27 mouse cellular contexts compared by ENCODE assay signal in genomic region chr6:17295116-17295515, GRCm38 (mm10). TPM values are rescaled to one million over a fixed set of nuclear protein-coding genes. Genes with fewer than 3 reads are reported as not detected.
"Had no signal": no experiment of that assay in that cellular context is flagged by ENCODE, and none has a peak within 500 bp of the region (broad histone marks: within the 10 kb centered on the region; RNA-seq: fewer than 3 reads in every experiment).

No protein-coding gene starts in this region.

- H3K27me3 ChIP-seq: heart, embryonic 13.5 days; heart, embryonic 15.5 days; hindbrain, embryonic 12.5 days; intestine, embryonic 15.5 days; limb, embryonic 12.5 days; liver, embryonic 13.5 days; liver, embryonic 15.5 days had no signal

- H3K4me3 ChIP-seq: gastrocnemius, adult 2 months; heart, adult 2 months; heart, embryonic 13.5 days; heart, embryonic 15.5 days; hindbrain, embryonic 10.5 days; hindbrain, embryonic 12.5 days; intestine, embryonic 15.5 days; layer of hippocampus, adult 2 months; left cerebral cortex, adult 2 months; limb, embryonic 10.5 days; limb, embryonic 12.5 days; liver, embryonic 13.5 days; liver, embryonic 15.5 days had no signal

- H3K4me2 ChIP-seq: heart, embryonic 11.5 days; heart, embryonic 13.5 days; heart, embryonic 15.5 days; hindbrain, embryonic 12.5 days; hindbrain, embryonic 14.5 days; intestine, embryonic 15.5 days; limb, embryonic 12.5 days; liver, embryonic 11.5 days; liver, embryonic 13.5 days; liver, embryonic 15.5 days had no signal

- H3K9me3 ChIP-seq: heart, embryonic 13.5 days; heart, embryonic 15.5 days; hindbrain, embryonic 10.5 days; hindbrain, embryonic 12.5 days; intestine, embryonic 15.5 days; limb, embryonic 10.5 days; limb, embryonic 12.5 days; liver, embryonic 13.5 days; liver, embryonic 15.5 days had no signal

- DNase-seq: gastrocnemius, adult 2 months; gastrocnemius, postnatal 10 days; gastrocnemius, postnatal 25 days; heart, adult 2 months; heart, postnatal 4 days; kidney, adult 2 months; liver; liver, embryonic 13.5 days; liver, postnatal 0 days had no signal

- H3K27ac ChIP-seq: gastrocnemius, adult 2 months; heart, adult 2 months; heart, embryonic 13.5 days; heart, embryonic 15.5 days; hindbrain, embryonic 10.5 days; hindbrain, embryonic 12.5 days; hindbrain, embryonic 14.5 days; intestine, embryonic 15.5 days; kidney, postnatal 0 days; layer of hippocampus, adult 2 months; left cerebral cortex, adult 2 months; limb, embryonic 10.5 days; limb, embryonic 12.5 days; liver, embryonic 13.5 days; liver, embryonic 15.5 days had no signal

- H3K4me1 ChIP-seq: heart, embryonic 13.5 days; intestine, embryonic 15.5 days; limb, embryonic 10.5 days; limb, embryonic 12.5 days; liver, embryonic 13.5 days; liver, embryonic 15.5 days had no signal

- H3K36me3 ChIP-seq: heart, embryonic 13.5 days; heart, embryonic 15.5 days; hindbrain, embryonic 10.5 days; hindbrain, embryonic 12.5 days; intestine, embryonic 15.5 days; limb, embryonic 10.5 days; limb, embryonic 12.5 days; liver, embryonic 13.5 days; liver, embryonic 15.5 days had no signal

- ATAC-seq: hindbrain, embryonic 16.5 days; inflammation-experienced regulatory T-cells, adult 6 months; intestine, embryonic 15.5 days; intestine, postnatal 0 days; liver, postnatal 0 days had no signal

- H3K9ac ChIP-seq: heart, embryonic 13.5 days; heart, embryonic 15.5 days; hindbrain, embryonic 12.5 days; hindbrain, embryonic 14.5 days; intestine, embryonic 15.5 days; limb, embryonic 12.5 days; liver, embryonic 13.5 days; liver, embryonic 15.5 days; liver, postnatal 0 days had no signal

RNA-seq across cellular contexts. Expression of gene Cav1, which starts 11.0 kb away (rescaled TPM):
- total RNA-seq: granulocyte monocyte progenitor cell, adult 5-6 weeks had no signal
- polyA plus RNA-seq: inflammation-experienced regulatory T-cells, adult 6 months had no signal
